Mouse (Mus musculus) forebrain, embryonic 12.5 days (tissue): ENCODE results near the gene Pth1r. TPM values are rescaled to one million over a fixed set of nuclear protein-coding genes. Genes with fewer than 3 reads are reported as not detected.

ENCODE experiments used
- ATAC-seq: fragments of 200-750 bp; cut with Nextera tagmentation; 2 replicates; pipeline ENCODE4 v1.8.0; 2017; ENCODE audit warnings: moderate TSS enrichment; ENCODE audit not compliant: low FRiP score
- H3K27ac ChIP-seq: fragments of 300-500 bp; sonication (generic); 2 replicates; pipeline ENCODE4 v1.5.1; 2016; ENCODE audit warnings: mild to moderate bottlenecking
- H3K27me3 ChIP-seq: fragments of 300-500 bp; sonication (generic); 2 replicates; pipeline ENCODE4 v1.6.1; 2016; ENCODE audit warnings: mild to moderate bottlenecking
- H3K36me3 ChIP-seq: fragments of 300-500 bp; sonication (generic); replicated peaks from 2 replicates; pipeline ENCODE4 v1.6.1; 2016; ENCODE audit warnings: mild to moderate bottlenecking
- H3K4me1 ChIP-seq: fragments of 300-500 bp; sonication (generic); 2 replicates; pipeline ENCODE4 v1.6.1; 2016
- H3K4me2 ChIP-seq: fragments of 300-500 bp; sonication (generic); 2 replicates; pipeline ENCODE4 v1.6.1; 2016; ENCODE audit warnings: mild to moderate bottlenecking, moderate library complexity
- H3K4me3 ChIP-seq: fragments of 300-500 bp; sonication (generic); replicated peaks from 2 replicates; pipeline ENCODE4 v1.5.1; 2016; ENCODE audit warnings: mild to moderate bottlenecking
- H3K9ac ChIP-seq: fragments of 300-500 bp; sonication (generic); 2 replicates; pipeline ENCODE4 v1.6.1; 2016; ENCODE audit warnings: mild to moderate bottlenecking
- H3K9me3 ChIP-seq: fragments of 300-500 bp; sonication (generic); 2 replicates; pipeline ENCODE4 v1.6.1; 2016
- WGBS: fragments of 180-500 bp; shearing (Covaris S2); methylation state at CpG from one replicate; pipeline ENCODE4 v1.1.7; 2016; 5-methylcytosine and 5-hydroxymethylcytosine counted together
- polyA plus RNA-seq: library from polyadenylated mRNA; unstranded; fragments of >200 nt; fragmentation: Nextera tagmentation; extraction: Ambion mirVana; gene quantifications from 2 replicates; pipeline ENCODE4 v1.2.1, GENCODE M21; 2016

Gene Pth1r
- 16.1 and 18.6 TPM in 2 replicates for polyA plus RNA-seq

GRCm38 (mm10) chr9:110746961-110747360 is at the start of gene Pth1r:
Pth1r (minus strand) TSS chr9:110747145.
- H3K9me3 ChIP-seq = no peaks in the 10 kb centered on the region
- peaks cover 64% of the 10 kb centered on the region for H3K27me3 ChIP-seq
- H3K4me3 ChIP-seq = no peak within 1 kb of the TSS
- no peak for ATAC-seq
- no peak within 1 kb of the TSS for H3K9ac ChIP-seq
- no peaks in the 10 kb centered on the region for H3K36me3 ChIP-seq
- no peak within 1 kb of the TSS for H3K4me2 ChIP-seq
- no peak within 1 kb of the TSS for H3K27ac ChIP-seq
- WGBS = 56% methylated on average over 7 of the region's 7 CpGs
- H3K4me1 ChIP-seq = peaks cover 20% of the 10 kb centered on the region

DNA sequence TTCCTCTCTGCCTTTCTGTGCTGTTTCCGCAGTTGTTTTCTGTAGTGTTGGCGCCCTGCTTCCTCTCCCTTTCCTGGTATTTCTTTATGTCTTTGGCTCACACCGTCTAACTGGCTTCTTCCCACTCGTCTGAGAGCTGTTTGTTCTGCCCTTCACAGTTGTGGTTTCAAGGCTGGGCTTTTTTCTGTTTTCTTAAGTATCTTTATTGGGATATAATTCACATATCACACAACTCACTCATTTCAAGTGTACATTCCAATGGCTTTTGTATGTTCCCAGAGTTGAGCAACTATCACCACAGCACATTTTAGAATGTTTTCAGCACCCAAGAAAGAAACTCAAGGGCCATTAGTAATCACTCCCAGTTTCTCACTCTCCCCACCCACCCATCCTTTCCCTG is 43.5 kb upstream of the Pth1r start:
- no peaks in the 10 kb centered on the region for H3K9me3 ChIP-seq
- WGBS = 79% methylated on average over 4 of the region's 4 CpGs
- H3K9ac ChIP-seq = no peak overlapping the region
- H3K4me3 ChIP-seq = no peak overlapping the region
- no peak overlapping the region for H3K27ac ChIP-seq
- no peak for ATAC-seq
- no peak overlapping the region for H3K4me2 ChIP-seq
- H3K4me1 ChIP-seq = no peaks in the 10 kb centered on the region
- no peaks in the 10 kb centered on the region for H3K27me3 ChIP-seq
- no peaks in the 10 kb centered on the region for H3K36me3 ChIP-seq

GRCm38 (mm10) chr9:110788169-110788568 is 41.2 kb upstream of the Pth1r start:
- H3K27me3 ChIP-seq = no peaks in the 10 kb centered on the region
- no peaks in the 10 kb centered on the region for H3K36me3 ChIP-seq
- ATAC-seq = no peak
- no peaks in the 10 kb centered on the region for H3K9me3 ChIP-seq
- H3K4me1 ChIP-seq = no peaks in the 10 kb centered on the region
- no peak overlapping the region for H3K4me3 ChIP-seq
- H3K27ac ChIP-seq = no peak overlapping the region
- no peak overlapping the region for H3K9ac ChIP-seq
- H3K4me2 ChIP-seq = no peak overlapping the region
- WGBS = 91% methylated on average over 3 of the region's 3 CpGs

DNA sequence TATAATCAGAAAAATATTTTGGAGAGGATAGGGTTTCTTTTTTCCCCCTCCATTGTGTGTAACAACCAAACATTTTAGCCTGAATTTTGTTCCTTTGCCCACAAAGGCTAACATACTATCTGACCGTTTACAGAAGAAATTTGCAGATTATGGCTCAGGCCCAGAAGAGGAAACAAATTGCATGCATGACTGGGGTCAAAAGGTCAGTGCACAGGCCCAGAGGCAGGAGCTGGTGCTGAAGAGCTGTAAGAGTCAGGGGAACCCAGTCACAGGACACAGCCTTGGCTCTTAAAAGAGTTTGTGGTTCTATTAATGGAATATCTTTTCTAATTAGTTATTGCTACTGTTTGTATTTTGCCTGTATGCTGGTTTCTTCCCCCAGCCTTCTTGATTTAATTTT is 36.7 kb upstream of the Pth1r start:
- Histone ChIP-seq H3K4me3 (no peak overlapping the region), H3K27me3 (peaks cover 19% of the 10 kb centered on the region), H3K36me3 (no peaks in the 10 kb centered on the region), H3K4me2 (no peak overlapping the region), H3K27ac (no peak overlapping the region), H3K9ac (no peak overlapping the region), H3K9me3 (no peaks in the 10 kb centered on the region), H3K4me1 (peaks cover 12% of the 10 kb centered on the region)
- no peak for ATAC-seq
- WGBS = 58% methylated on average over 1 of the region's 1 CpGs

- Histone ChIP-seq H3K27me3 (peaks cover 19% of the 10 kb centered on the region), H3K4me2 (peak overlapping the region; percentile 61), H3K4me1 (peaks cover 12% of the 10 kb centered on the region), H3K9me3 (no peaks in the 10 kb centered on the region), H3K4me3 (peak overlapping the region; percentile 43), H3K9ac (peak overlapping the region; percentile 59), H3K27ac (no peak overlapping the region), H3K36me3 (no peaks in the 10 kb centered on the region)
- ATAC-seq = peak; percentile 70
- WGBS = under 1% methylated on average over 23 of the region's 23 CpGs
Measured at GRCm38 (mm10) chr9:110781731-110782130, 34.8 kb upstream of the Pth1r start.

DNA sequence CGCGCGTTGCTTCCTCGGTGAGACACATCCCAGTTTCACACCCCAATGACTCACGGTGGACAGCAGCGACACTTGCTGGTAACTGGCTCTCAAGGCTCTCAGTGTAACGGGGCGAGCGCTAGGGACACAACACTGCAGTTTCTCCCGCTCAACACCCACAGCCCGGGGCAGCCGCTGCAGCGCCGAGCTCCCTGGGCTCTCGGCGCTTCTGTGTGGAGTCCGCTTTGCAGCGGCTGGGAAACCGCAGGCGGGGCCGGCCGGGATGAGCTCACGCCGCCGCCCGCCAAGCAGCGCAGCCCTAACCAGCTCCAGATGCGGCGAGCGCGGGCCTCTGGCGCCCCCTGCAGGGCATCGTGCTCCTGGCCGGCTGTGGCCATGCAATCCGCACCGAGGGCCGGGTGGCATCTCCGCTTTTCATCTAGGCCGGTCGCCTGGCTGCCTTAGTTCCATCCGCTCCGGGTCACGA is 34.3 kb upstream of the Pth1r start:
- H3K27ac ChIP-seq = peak overlapping the region; percentile 37; the same call in 1 of the 2 replicates

GRCm38 (mm10) chr9:110779242-110779913 is 32.4 kb upstream of the Pth1r start:
- Histone ChIP-seq H3K4me3 (no peak overlapping the region), H3K4me1 (peaks cover 12% of the 10 kb centered on the region), H3K27ac (no peak overlapping the region), H3K4me2 (no peak overlapping the region), H3K36me3 (no peaks in the 10 kb centered on the region), H3K9me3 (no peaks in the 10 kb centered on the region), H3K27me3 (peaks cover 19% of the 10 kb centered on the region), H3K9ac (no peak overlapping the region)
- 62% methylated on average over 5 of the region's 5 CpGs for WGBS
- no peak for ATAC-seq

More for the DNA sequence above, 34.3 kb upstream of the Pth1r start:
- H3K4me3 ChIP-seq = peak overlapping the region; percentile 43
- peak; percentile 95 for ATAC-seq
- no peaks in the 10 kb centered on the region for H3K36me3 ChIP-seq
- peaks cover 12% of the 10 kb centered on the region for H3K4me1 ChIP-seq
- H3K27me3 ChIP-seq = peaks cover 19% of the 10 kb centered on the region
- H3K9ac ChIP-seq = peak overlapping the region; percentile 59
- H3K9me3 ChIP-seq = no peaks in the 10 kb centered on the region
- under 1% methylated on average over 43 of the region's 43 CpGs for WGBS
- peak overlapping the region; percentile 61 for H3K4me2 ChIP-seq

- Histone ChIP-seq H3K4me2 (no peak overlapping the region), H3K4me3 (no peak overlapping the region), H3K9ac (no peak overlapping the region), H3K27ac (no peak overlapping the region), H3K27me3 (peaks cover 19% of the 10 kb centered on the region), H3K36me3 (no peaks in the 10 kb centered on the region), H3K9me3 (no peaks in the 10 kb centered on the region), H3K4me1 (peaks cover 12% of the 10 kb centered on the region)
- no peak for ATAC-seq
- WGBS = 81% methylated on average over 7 of the region's 7 CpGs
Measured at GRCm38 (mm10) chr9:110778559-110778958, 31.6 kb upstream of the Pth1r start.

DNA sequence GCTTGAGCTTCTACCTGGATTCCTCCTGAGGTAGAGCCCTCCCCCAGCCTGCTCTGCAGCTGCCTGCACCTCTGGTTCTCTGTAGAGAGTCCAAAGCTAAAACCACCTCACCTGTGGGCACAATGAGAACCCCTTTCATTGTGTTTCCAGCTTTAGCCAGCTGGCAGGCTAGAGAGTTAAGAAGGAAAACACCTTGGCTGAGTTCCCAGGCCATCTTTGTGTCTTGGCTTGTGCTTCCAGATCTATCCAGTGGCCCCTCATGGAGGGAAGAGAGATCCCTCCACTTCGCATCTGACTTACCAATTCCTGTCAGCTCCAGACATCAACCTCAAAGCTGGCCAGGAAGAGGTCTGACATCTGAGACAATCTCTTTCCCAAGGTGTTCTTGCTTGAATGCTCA is 31.2 kb upstream of the Pth1r start:
- ATAC-seq = no peak
- Histone ChIP-seq H3K36me3 (no peaks in the 10 kb centered on the region), H3K9ac (no peak overlapping the region), H3K4me1 (peaks cover 12% of the 10 kb centered on the region), H3K4me2 (no peak overlapping the region), H3K4me3 (no peak overlapping the region), H3K27me3 (peaks cover 19% of the 10 kb centered on the region), H3K27ac (no peak overlapping the region), H3K9me3 (no peaks in the 10 kb centered on the region)
- WGBS = 100% methylated on average over 1 of the region's 1 CpGs

- Histone ChIP-seq H3K9ac (no peak overlapping the region), H3K9me3 (no peaks in the 10 kb centered on the region), H3K4me3 (no peak overlapping the region), H3K36me3 (no peaks in the 10 kb centered on the region), H3K27me3 (peaks cover 8% of the 10 kb centered on the region), H3K27ac (no peak overlapping the region), H3K4me1 (peaks cover 1% of the 10 kb centered on the region; the same call in 1 of the 2 replicates), H3K4me2 (no peak overlapping the region)
- ATAC-seq = no peak
- 80% methylated on average over 10 of the region's 10 CpGs for WGBS
Measured at GRCm38 (mm10) chr9:110775269-110776022, 28.5 kb upstream of the Pth1r start.

- WGBS = 82% methylated on average over 15 of the region's 15 CpGs
- H3K27me3 ChIP-seq = peaks cover 3% of the 10 kb centered on the region; the same call in 1 of the 2 replicates
- no peak for ATAC-seq
- H3K9me3 ChIP-seq = no peaks in the 10 kb centered on the region
- H3K36me3 ChIP-seq = no peaks in the 10 kb centered on the region
- H3K4me1 ChIP-seq = no peaks in the 10 kb centered on the region
- no peak overlapping the region for H3K27ac ChIP-seq
- no peak overlapping the region for H3K9ac ChIP-seq
- H3K4me3 ChIP-seq = no peak overlapping the region
- H3K4me2 ChIP-seq = no peak overlapping the region
Measured at GRCm38 (mm10) chr9:110774403-110775268, 27.7 kb upstream of the Pth1r start.

DNA sequence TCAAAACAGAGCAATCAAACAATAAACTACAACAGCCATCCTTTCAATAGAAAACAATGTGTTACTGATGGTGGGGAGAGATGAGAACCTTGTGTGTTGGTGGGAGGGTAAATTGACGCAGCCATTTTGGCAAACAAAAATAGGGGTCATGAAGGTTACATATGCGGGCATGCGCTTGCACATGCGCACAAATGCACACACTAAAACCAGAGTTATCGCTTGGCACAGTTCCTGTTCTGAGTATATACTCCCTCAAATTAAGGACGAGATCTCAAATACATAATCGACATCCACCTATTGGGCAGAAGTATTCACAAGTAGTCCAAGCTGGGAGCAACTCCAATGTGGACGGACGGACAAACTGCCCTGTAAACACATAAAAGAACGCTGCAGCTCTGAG is 25.4 kb upstream of the Pth1r start:
- no peaks in the 10 kb centered on the region for H3K9me3 ChIP-seq
- no peaks in the 10 kb centered on the region for H3K36me3 ChIP-seq
- H3K4me2 ChIP-seq = no peak overlapping the region
- 96% methylated on average over 10 of the region's 10 CpGs for WGBS
- H3K9ac ChIP-seq = no peak overlapping the region
- H3K27me3 ChIP-seq = no peaks in the 10 kb centered on the region; the same call in 1 of the 2 replicates
- no peak overlapping the region for H3K27ac ChIP-seq
- no peak for ATAC-seq
- H3K4me1 ChIP-seq = no peaks in the 10 kb centered on the region
- H3K4me3 ChIP-seq = no peak overlapping the region
